Mouse (Mus musculus): Measurements from ENCODE around the gene Abcb8. TPM values are rescaled to one million over a fixed set of nuclear protein-coding genes. Genes with fewer than 3 reads are reported as not detected.
A peak's percentile ranks its signal among the peaks of the same experiment; 100 is the strongest.
"Not testable (repeated sequence)": the region's sequence is repeated elsewhere in the genome, so short reads cannot be mapped to it uniquely, and the experiment has no call there.

Abcb8 gene
- total RNA-seq, 2 experiments from 2014 or later, result 37.0 to 39.8 TPM

- no peak for TF ChIP-seq CTCF (IDR thresholded peaks at IDR 0.05)
Observed at GRCm38 (mm10) chr5:24388246-24388915, 5.1 kb upstream of the Abcb8 start.

GRCm38 (mm10) chr5:24389011-24389657 lies 4.3 kb upstream of the Abcb8 start:
- no peak for TF ChIP-seq CTCF (IDR thresholded peaks at IDR 0.05)
- intact Hi-C loops (cut with DNase I), result no loop called here
- H3K4me3 ChIP-seq, result no peak overlapping the region
- DNase-seq, result no peak
- H3K27ac ChIP-seq, result no peak overlapping the region

More at GRCm38 (mm10) chr5:24388246-24388915, 5.1 kb upstream of the Abcb8 start:
- H3K27ac ChIP-seq, result peak overlapping the region; percentile 67
- intact Hi-C loops (cut with DNase I), result no loop called here
- peak overlapping the region; percentile 73 for H3K4me3 ChIP-seq
- no peak for DNase-seq

- DNase-seq, result no peak
- intact Hi-C loops (cut with DNase I), result no loop called here
- TF ChIP-seq CTCF (IDR thresholded peaks at IDR 0.05), result no peak
- no peak overlapping the region for H3K4me3 ChIP-seq
- H3K27ac ChIP-seq, result no peak overlapping the region
Observed at GRCm38 (mm10) chr5:24389658-24390020, 3.8 kb upstream of the Abcb8 start.

GRCm38 (mm10) chr5:24391864-24392263 lies 1.6 kb upstream of the Abcb8 start, which contains the start of gene Atg9b:
Atg9b (minus strand) TSS chr5:24392143.
- no peak for TF ChIP-seq CTCF (IDR thresholded peaks at IDR 0.05)
- Histone ChIP-seq H3K27ac (peak within 1 kb of the TSS; percentile 98), H3K4me3 (no peak within 1 kb of the TSS)
- no peak for DNase-seq
- intact Hi-C loops (cut with DNase I), result no loop called here

- no peak for DNase-seq
- Histone ChIP-seq H3K27ac (peak overlapping the region; percentile 98), H3K4me3 (no peak overlapping the region)
- intact Hi-C loops (cut with DNase I), result no loop called here
- no peak for TF ChIP-seq CTCF (IDR thresholded peaks at IDR 0.05)
Observed at GRCm38 (mm10) chr5:24392724-24393123, 739 bp upstream of the Abcb8 start.

- intact Hi-C loops (cut with DNase I), result no loop called here
- peak; percentile 87 for TF ChIP-seq CTCF (IDR thresholded peaks at IDR 0.05)
Observed at GRCm38 (mm10) chr5:24394165-24394894, 867 bp downstream of the Abcb8 start.

GRCm38 (mm10) chr5:24396254-24396653 lies 2.8 kb downstream of the Abcb8 start:
- intact Hi-C loops (cut with DNase I), result loop anchor here (5.0 kb wide), 1 partner anchor 76 kb away; no protein-coding TSS in a partner anchor

More at GRCm38 (mm10) chr5:24394165-24394894, 867 bp downstream of the Abcb8 start:
- Histone ChIP-seq H3K4me3 (peak overlapping the region; percentile 86), H3K27ac (peak overlapping the region; percentile 98)
- DNase-seq, result peak; percentile 96

GRCm38 (mm10) chr5:24399686-24400085 lies 6.2 kb downstream of the Abcb8 start:
- DNase-seq, result peak; percentile 54
- Histone ChIP-seq H3K27ac (peak overlapping the region; percentile 38; the same call in 1 of the 2 replicates), H3K4me3 (no peak overlapping the region; the same call in 1 of the 2 replicates)
- no peak for TF ChIP-seq CTCF (IDR thresholded peaks at IDR 0.05)
- intact Hi-C loops (cut with DNase I), result loop anchor here (5.0 kb wide), 1 partner anchor 73 kb away; no protein-coding TSS in a partner anchor

More at GRCm38 (mm10) chr5:24396254-24396653, 2.8 kb downstream of the Abcb8 start:
- peak; percentile 44 for TF ChIP-seq CTCF (IDR thresholded peaks at IDR 0.05)
- H3K4me3 ChIP-seq, H3K27ac ChIP-seq, DNase-seq: not testable (repeated sequence)

GRCm38 (mm10) chr5:24400362-24400761 lies 6.9 kb downstream of the Abcb8 start:
- TF ChIP-seq CTCF (IDR thresholded peaks at IDR 0.05), result no peak
- intact Hi-C loops (cut with DNase I), result no loop called here
- DNase-seq, result peak; percentile 58
- H3K4me3 ChIP-seq, result no peak overlapping the region
- peak overlapping the region; percentile 38; the same call in 1 of the 2 replicates for H3K27ac ChIP-seq

- no peak for TF ChIP-seq CTCF (IDR thresholded peaks at IDR 0.05)
- H3K4me3 ChIP-seq, result no peak overlapping the region
- intact Hi-C loops (cut with DNase I), result no loop called here
- no peak for DNase-seq
- no peak overlapping the region for H3K27ac ChIP-seq
Observed at GRCm38 (mm10) chr5:24400911-24401605, 7.6 kb downstream of the Abcb8 start.

GRCm38 (mm10) chr5:24401969-24402368 lies 8.5 kb downstream of the Abcb8 start:
- Histone ChIP-seq H3K27ac (no peak overlapping the region), H3K4me3 (no peak overlapping the region)
- intact Hi-C loops (cut with DNase I), result no loop called here
- no peak for TF ChIP-seq CTCF (IDR thresholded peaks at IDR 0.05)
- no peak for DNase-seq

Data from gastrocnemius, adult 2 months (tissue).